Mouse (Mus musculus) heart, embryonic 11.5 days (tissue): ENCODE measurements around the gene Ugt1a6a. TPM values are rescaled to one million over a fixed set of nuclear protein-coding genes. Genes with fewer than 3 reads are reported as not detected.
"Not testable (repeated sequence)": the region's sequence is repeated elsewhere in the genome, so short reads cannot be mapped to it uniquely, and the experiment has no call there.

ENCODE experiments used
- ATAC-seq: fragments of 200-750 bp; cut with Nextera tagmentation; replicated peaks from 2 replicates; pipeline ENCODE4 v1.8.0; 2017; ENCODE audit warnings: moderate library complexity; ENCODE audit not compliant: insufficient number of reproducible peaks, low FRiP score, low TSS enrichment
- H3K27ac ChIP-seq: fragments of 300-500 bp; sonication (generic); 2 replicates; pipeline ENCODE4 v1.5.1; 2014; ENCODE audit warnings: mild to moderate bottlenecking, low read depth, low read length
- H3K27me3 ChIP-seq: fragments of 300-500 bp; sonication (generic); 2 replicates; pipeline ENCODE4 v1.6.1; 2014; ENCODE audit warnings: mild to moderate bottlenecking, low read length, mixed read lengths; ENCODE audit not compliant: control insufficient read depth, insufficient read depth
- H3K36me3 ChIP-seq: fragments of 300-500 bp; sonication (generic); 2 replicates; pipeline ENCODE4 v1.6.1; 2014; ENCODE audit warnings: mild to moderate bottlenecking, low read length, moderate library complexity, mixed read lengths; ENCODE audit not compliant: control insufficient read depth, insufficient read depth
- H3K4me1 ChIP-seq: fragments of 300-500 bp; sonication (generic); 2 replicates; pipeline ENCODE4 v1.6.1; 2014; ENCODE audit warnings: low read length; ENCODE audit not compliant: control insufficient read depth, insufficient read depth
- H3K4me2 ChIP-seq: fragments of 300-500 bp; sonication (generic); 2 replicates; pipeline ENCODE4 v1.6.1; 2014; ENCODE audit warnings: mild to moderate bottlenecking, moderate library complexity
- H3K4me3 ChIP-seq: fragments of 300-500 bp; sonication (generic); 2 replicates; pipeline ENCODE4 v1.5.1; 2014; ENCODE audit warnings: low read depth, low read length
- H3K9ac ChIP-seq: fragments of 300-500 bp; sonication (generic); 2 replicates; pipeline ENCODE4 v1.6.1; 2014; ENCODE audit warnings: mild to moderate bottlenecking, low read depth, low read length, moderate library complexity
- H3K9me3 ChIP-seq: fragments of 300-500 bp; sonication (generic); replicated peaks from 2 replicates; pipeline ENCODE4 v1.6.1; 2016; ENCODE audit warnings: low read length; ENCODE audit not compliant: control insufficient read depth
- WGBS: fragments of 180-500 bp; shearing (Covaris S2); extraction: QIAGEN DNeasy Blood & Tissue Kit; methylation state at CpG from one replicate; pipeline ENCODE4 v1.1.7; 2014; ENCODE audit not compliant: insufficient replicate concordance; 5-methylcytosine and 5-hydroxymethylcytosine counted together
- polyA plus RNA-seq: library from polyadenylated mRNA; unstranded; fragments of >200 nt; fragmentation: Nextera tagmentation; extraction: Ambion mirVana; gene quantifications from 2 replicates; pipeline ENCODE4 v1.2.1, GENCODE M21; 2014

Ugt1a6a gene
- polyA plus RNA-seq, 1 experiment from 2014 or later, result not detected

DNA sequence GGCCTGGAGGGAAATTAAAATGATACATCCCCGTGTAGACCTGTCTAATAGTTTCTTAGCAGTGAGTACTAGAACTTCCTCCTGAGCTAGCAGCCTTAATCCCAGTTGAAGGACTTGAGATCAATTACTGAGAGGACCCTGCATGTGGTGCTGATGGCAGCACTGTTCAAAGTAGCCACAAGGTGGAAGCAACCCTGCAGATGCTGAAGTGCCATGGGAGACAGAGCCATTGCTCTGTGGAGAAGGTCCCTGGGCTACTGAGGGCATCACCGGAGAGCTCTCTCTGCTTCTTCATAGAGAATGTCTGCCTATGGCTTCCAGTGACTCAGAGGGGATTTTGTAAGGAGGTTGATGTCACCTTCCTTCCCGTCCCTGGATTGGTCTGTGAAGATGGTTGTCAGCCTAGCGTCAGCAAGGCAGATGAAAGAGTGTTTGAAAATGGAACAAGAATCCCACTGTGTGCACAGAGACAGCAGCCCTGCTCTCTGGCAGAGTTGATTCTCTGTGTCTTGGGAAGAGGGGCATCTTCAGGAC is 8.7 kb upstream of the Ugt1a6a start:
- H3K4me3 ChIP-seq, H3K9ac ChIP-seq, H3K27ac ChIP-seq, H3K36me3 ChIP-seq, H3K4me1 ChIP-seq, H3K27me3 ChIP-seq, H3K9me3 ChIP-seq, H3K4me2 ChIP-seq, ATAC-seq: not testable (repeated sequence)
- WGBS, result 64% methylated on average over 4 of the region's 4 CpGs

DNA sequence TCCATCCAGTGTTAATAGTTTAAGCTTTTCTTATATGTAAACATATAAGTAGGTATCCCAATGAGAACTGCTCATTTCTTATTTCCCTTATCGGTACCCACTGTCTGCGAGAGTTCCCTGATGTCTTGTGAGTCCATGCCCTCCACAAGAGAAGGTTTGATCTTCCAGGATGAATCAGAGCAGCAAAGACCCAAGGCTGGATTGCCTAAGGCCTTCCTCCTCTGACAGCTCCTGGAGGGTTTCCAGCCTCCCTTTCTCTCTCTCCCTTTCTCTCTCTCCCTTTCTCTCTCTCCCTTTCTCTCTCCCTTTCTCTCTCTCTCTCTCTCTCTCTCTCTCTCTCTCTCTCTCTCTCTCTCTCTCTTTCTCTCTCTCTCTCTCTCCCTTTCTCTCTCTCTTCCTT is 5.5 kb upstream of the Ugt1a6a start:
- not testable (repeated sequence) for H3K4me2 ChIP-seq, H3K9ac ChIP-seq, H3K9me3 ChIP-seq, H3K36me3 ChIP-seq, ATAC-seq, H3K27me3 ChIP-seq, H3K27ac ChIP-seq, H3K4me1 ChIP-seq, H3K4me3 ChIP-seq
- 82% methylated on average over 2 of the region's 2 CpGs for WGBS

DNA sequence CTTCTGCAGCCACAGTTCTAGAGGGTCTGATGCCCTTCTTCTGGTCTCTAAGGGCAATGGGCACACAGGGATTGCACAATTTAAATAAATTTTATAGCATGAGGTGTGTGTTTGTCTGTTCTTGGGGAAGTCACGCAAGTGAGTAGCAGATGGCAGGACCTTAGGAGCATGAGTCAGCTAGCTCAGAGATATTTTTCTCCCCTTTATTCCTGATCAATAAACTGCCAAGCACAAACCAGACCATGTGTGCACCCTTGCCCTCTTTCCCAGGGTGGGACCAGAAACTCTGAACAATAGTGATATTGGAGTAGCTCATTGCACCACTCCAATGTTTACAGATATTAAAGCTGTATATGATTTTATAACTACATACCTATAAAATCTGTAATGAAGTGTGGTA is 4.4 kb upstream of the Ugt1a6a start:
- not testable (repeated sequence) for H3K27me3 ChIP-seq, ATAC-seq, H3K36me3 ChIP-seq, H3K9me3 ChIP-seq, H3K4me3 ChIP-seq, H3K4me2 ChIP-seq, H3K27ac ChIP-seq, H3K9ac ChIP-seq, H3K4me1 ChIP-seq
- WGBS, result 88% methylated on average over 1 of the region's 1 CpGs

DNA sequence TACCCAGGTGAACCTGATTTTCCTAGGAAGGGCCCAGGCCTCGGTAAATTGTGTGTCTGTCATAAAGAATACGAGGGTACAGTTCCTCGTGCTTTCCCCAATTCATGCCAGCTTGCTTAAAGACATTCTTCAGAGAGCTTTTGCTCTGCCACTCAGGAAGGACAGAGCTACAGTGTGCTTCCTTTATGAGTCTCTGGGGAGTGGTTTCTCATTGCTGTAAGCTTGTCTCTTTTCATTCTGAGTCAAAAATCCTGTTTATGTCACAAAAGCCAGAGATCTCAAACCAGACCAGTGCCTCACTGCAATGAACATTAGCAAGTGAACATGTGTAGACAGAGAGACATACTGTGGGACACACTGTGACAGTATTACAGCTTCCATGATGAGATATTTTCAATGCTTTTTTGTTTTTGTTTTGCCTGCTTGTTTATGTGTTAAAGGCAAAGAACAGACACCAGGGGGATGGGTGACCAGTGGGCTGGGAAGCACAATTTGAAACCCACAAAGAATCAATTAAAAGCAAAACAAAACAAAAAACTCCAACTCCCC is 627 bp upstream of the Ugt1a6a start:
- H3K9me3 ChIP-seq, result no peaks in the 10 kb centered on the region
- H3K27ac ChIP-seq, result no peak overlapping the region
- H3K36me3 ChIP-seq, result no peaks in the 10 kb centered on the region
- no peak for ATAC-seq
- H3K4me3 ChIP-seq, result no peak overlapping the region
- WGBS, result 64% methylated on average over 3 of the region's 3 CpGs
- H3K4me1 ChIP-seq, result no peaks in the 10 kb centered on the region
- no peak overlapping the region for H3K4me2 ChIP-seq
- H3K9ac ChIP-seq, result no peak overlapping the region
- no peaks in the 10 kb centered on the region for H3K27me3 ChIP-seq

DNA sequence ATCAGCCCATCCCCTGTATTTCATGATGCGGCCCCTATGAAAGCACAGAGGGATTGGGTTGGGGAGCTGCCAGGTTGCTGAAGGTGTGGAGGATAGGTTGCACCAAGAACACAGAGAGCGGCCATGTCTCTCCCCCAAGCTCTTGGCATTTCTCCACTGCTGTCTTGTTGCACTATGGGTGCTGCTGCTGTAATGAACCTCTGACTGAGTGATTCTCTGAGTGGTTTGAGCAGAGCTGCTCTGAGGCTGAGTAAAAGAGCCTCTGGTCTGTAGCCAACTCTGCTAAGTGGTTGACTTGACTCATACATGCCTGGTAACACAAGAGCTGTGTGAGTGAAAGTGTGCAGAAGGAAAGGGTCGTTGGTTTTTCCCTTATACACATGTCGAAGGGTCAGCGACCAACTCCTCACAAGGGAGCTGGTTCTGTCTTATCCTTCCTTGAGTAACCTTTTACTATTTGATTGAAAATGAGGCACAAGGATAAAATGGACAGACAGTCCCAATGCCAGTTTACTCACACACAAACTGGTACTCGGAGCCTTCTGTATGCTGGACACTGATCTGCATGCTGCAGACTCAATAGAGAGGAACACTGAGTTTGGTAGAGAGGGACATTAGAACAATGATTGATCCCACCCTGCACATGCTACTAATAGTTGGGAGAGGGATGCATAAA is 758 bp downstream of the Ugt1a6a start:
- 91% methylated on average over 5 of the region's 6 CpGs for WGBS
- H3K4me3 ChIP-seq, H3K9ac ChIP-seq, H3K27ac ChIP-seq, H3K4me1 ChIP-seq, H3K4me2 ChIP-seq, ATAC-seq, H3K36me3 ChIP-seq, H3K27me3 ChIP-seq, H3K9me3 ChIP-seq: not testable (repeated sequence)

DNA sequence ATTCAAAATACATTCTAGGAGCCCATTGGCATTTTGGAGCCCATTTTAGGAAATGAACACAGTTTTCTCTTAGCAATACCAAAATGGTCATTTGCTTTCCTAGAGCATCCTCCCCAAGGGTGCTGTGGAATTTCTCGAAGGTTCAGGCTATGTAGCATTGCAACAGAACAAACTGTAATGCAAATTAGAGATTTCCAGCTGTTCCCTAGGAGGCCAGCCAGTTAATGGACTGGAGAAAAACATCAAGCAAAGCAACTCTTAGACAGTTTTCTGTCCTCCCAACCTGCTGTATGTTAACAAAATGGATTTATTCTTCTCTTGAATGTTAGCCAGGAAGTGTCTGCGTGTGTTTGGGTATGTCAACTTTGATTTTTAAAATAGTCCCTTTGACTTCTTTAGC is 2.0 kb downstream of the Ugt1a6a start:
- H3K9me3 ChIP-seq, result no peaks in the 10 kb centered on the region
- H3K36me3 ChIP-seq, result no peaks in the 10 kb centered on the region
- H3K4me1 ChIP-seq, result no peaks in the 10 kb centered on the region
- H3K27me3 ChIP-seq, result no peaks in the 10 kb centered on the region
- H3K9ac ChIP-seq, result no peak overlapping the region
- ATAC-seq, result no peak
- H3K4me3 ChIP-seq, result no peak overlapping the region
- H3K4me2 ChIP-seq, result no peak overlapping the region
- 71% methylated on average over 2 of the region's 2 CpGs for WGBS
- no peak overlapping the region for H3K27ac ChIP-seq

DNA sequence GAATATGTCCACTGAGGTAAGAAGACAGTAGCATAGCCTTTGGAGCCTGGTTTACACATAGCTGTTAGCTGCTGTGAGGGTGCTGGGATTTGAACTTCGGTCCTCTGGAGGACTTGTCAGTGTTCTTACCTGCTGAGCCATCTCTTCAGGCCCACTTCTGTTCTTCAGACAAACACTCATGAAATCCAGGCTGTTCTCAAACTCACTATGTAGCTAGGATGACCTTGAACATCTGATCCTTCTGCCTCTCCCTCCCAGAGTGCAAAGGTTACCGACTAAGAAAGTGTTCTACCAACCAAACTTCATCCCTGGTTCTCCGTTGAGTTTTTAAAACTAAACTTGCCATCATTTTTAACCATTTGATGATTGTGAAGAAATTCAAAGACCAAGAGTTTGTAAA is 2.7 kb downstream of the Ugt1a6a start:
- no peak overlapping the region for H3K27ac ChIP-seq
- H3K9ac ChIP-seq, result no peak overlapping the region
- no peaks in the 10 kb centered on the region for H3K27me3 ChIP-seq
- no peaks in the 10 kb centered on the region for H3K9me3 ChIP-seq
- H3K4me1 ChIP-seq, result no peaks in the 10 kb centered on the region
- H3K4me2 ChIP-seq, result no peak overlapping the region
- no peaks in the 10 kb centered on the region for H3K36me3 ChIP-seq
- 75% methylated on average over 3 of the region's 3 CpGs for WGBS
- H3K4me3 ChIP-seq, result no peak overlapping the region
- ATAC-seq, result no peak

DNA sequence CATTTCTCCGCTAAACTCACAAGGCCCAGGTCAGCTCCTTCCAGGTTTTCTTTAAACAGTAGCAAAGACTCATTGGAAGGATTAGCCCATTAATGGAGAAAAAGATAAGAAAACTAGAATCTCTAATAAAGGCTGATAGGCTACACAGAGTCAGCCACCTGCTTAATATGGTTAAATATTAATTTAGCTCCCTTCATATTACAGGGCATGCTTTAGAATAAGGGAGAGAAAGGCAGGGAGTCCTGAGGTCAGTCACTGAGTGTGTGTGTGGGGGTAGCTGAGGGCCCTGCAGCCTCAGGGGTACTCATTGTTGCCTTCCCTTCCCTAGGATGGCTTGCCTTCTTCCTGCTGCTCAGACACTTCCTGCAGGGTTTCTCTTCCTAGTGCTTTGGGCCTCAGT is 3.5 kb downstream of the Ugt1a6a start:
- H3K27ac ChIP-seq, result no peak overlapping the region
- no peak for ATAC-seq
- WGBS, result 97% methylated on average over 1 of the region's 1 CpGs

DNA sequence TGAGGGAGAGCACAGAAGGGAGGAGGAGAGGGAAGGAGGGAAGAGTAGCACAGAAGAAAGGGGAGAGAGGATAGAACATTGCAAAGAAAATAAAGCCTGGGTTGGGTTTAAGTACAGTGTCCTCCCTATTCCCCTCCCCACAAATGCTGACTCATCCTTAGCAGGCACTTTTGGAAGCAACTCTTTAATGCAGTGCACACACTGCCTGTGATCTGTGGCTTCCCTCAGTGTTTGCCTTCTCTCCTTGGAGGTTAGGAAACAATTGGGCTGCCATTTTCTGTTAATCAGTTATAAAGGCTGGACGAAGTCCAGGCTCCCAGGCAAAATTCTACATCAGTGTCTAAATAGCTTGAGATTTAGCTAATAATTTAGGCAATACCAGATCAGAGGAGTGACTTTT is 5.9 kb downstream of the Ugt1a6a start:
- H3K9me3 ChIP-seq, H3K4me3 ChIP-seq, H3K36me3 ChIP-seq, H3K27me3 ChIP-seq, H3K4me2 ChIP-seq, H3K27ac ChIP-seq, H3K9ac ChIP-seq, H3K4me1 ChIP-seq: not testable (repeated sequence)
- 56% methylated on average over 1 of the region's 1 CpGs for WGBS
- ATAC-seq, result peak; percentile 77

More for the DNA sequence above, 3.5 kb downstream of the Ugt1a6a start:
- H3K36me3 ChIP-seq, result no peaks in the 10 kb centered on the region
- no peak overlapping the region for H3K9ac ChIP-seq
- no peaks in the 10 kb centered on the region for H3K4me1 ChIP-seq
- no peak overlapping the region for H3K4me2 ChIP-seq
- H3K9me3 ChIP-seq, result no peaks in the 10 kb centered on the region
- H3K27me3 ChIP-seq, result no peaks in the 10 kb centered on the region
- no peak overlapping the region for H3K4me3 ChIP-seq
